Mouse (Mus musculus) c-Kit-positive CD71-positive TER-119-positive erythroid progenitor cells, embryonic 14.5 days (primary cell): ENCODE measurements around the gene 1700020A23Rik.
A peak's percentile ranks its signal among the peaks of the same experiment; 100 is the strongest.

Source experiments
- DNase-seq: peaks from one replicate; pipeline ENCODE4 v3.0.0-alpha.2; 2013; ENCODE audit warnings: low spot score

1700020A23Rik gene

DNA sequence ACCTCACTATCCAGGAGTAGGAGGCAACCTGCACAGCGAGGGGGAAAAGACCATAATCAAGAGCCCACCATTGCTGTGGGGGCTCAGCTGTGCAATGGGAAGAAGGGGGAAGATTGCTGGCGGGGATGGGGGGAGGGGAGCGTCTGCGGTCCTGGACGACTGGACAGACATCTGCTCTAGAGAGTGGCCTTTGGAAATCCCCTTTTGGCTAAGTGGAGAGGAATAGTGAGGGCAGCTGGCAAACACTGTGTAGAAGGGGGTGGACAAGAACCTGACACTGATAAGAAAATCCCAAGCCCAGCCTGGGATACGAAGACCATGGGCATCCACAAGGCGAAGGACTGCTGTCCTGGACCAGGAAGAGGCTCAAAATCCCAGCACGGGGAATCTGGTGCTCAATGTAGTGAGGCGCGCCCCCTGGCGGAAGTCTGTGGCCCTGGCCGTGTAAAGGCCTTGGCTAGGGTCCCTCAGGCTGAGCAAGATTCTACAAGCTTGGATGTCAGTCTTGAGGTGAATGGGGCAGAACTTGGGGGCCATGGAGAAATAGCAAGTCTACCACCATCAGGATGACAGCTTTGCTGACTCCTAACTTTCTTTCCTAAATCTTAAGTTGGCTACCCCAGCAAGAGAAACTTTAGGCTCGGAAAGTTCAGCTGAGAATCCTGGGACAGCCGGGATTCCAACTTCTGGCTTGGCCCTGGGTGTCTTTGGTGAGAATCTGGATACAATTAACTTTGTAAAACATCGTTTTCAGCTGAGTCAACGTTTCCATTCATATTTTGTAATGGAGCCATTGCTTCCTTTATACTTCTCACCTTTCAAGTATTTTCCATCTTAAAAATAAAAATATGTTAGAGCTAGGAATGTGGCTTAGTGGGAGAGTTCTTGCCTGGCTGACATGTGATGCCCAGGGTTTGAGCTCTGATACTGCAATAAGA is 6.8 kb downstream of the 1700020A23Rik start:
- DNase-seq, result peak; percentile 49

DNA sequence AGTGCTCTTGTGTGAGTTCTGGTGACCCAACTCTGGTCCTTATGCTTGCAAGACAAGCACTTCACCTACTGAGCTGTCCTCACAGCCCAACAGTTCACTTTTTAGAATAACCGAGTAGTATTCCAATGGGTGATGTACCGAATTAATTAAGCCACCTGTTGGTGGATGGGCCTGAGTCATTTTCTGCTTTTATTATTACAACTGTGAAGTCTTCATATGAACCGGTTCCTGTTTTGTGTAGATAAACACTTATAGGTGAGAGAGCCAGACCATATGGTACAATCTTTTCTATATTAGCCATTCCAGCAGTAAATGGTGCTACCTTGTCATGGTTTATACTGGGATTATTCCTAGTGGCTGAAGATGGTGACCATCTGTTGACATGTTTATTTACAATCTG is 7.7 kb downstream of the 1700020A23Rik start:
- no peak for DNase-seq

DNA sequence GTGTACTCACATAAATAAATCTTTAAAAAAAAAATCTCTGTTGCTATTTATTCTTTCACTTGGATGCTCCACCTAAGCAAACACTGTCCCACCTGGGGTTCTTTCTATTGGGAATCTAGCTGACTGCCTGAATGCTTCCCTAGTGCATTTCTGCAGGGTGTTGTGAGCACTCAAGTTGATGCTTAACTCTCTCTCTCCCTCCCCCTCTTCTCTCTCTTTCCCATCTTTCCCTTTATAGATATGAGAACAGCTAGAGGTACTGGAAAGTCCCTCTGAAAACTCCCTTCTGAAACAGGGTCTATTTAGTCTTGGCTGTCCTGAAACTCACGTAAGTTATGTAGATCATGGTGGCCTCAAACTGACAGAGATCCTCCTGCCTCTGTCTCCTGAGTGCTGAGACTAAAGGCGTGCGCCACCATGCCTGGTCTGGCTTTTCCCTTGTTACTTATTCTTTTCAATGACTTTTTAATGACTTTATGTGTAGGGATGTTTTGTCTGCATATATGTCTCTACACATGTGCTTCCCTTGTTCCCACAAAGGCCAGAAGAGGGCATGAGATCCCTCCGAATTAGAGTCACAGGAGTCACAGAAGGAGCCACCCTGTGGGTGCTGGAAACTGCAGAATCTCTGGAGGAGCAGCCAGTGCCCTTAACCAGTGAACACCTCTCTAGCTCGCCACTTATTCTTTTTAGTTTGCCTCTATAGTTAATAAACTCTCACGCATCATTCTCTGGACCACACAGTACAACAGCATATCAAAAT is 9.2 kb downstream of the 1700020A23Rik start:
- no peak for DNase-seq

DNA sequence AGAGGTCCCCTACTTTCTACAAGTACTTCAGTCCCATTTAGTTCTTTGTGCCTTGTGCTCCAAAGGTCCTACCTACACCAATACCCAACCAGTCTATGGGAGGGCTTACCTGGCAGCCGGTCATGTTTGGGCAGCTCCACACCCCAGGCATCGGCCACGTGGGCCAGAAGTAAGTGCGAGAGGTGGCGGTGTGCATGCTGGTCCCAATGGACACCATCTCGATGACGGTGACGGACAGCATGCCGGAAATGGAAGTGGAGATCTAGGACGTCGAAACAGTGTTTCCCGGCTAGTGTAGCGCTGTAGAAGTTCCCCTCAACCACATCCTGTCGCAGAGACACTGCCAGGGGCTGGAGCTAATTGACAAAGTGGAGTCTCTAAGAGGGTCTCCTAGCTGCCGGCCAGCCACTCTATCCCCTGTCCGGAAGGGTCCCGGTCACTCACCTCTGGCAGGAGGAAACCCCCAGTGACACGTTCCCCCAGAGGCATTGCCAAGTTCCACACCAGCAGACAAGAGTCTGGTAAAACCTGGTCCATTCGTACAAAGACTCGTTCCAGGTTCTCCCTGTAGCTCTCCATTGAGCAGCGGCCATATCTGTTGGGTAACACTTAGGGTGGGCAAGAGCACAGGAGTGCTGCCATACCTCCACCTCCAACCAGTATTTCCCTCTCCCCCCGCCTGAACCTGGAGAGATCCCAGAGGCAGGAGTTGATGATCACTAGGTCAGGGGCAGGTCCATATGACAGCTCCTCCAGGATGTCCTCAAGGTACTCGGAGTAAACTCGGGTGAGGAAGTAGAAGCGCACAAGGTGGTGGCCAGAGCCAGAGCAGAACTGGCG is 16.9 kb downstream of the 1700020A23Rik start:
- DNase-seq, result no peak

DNA sequence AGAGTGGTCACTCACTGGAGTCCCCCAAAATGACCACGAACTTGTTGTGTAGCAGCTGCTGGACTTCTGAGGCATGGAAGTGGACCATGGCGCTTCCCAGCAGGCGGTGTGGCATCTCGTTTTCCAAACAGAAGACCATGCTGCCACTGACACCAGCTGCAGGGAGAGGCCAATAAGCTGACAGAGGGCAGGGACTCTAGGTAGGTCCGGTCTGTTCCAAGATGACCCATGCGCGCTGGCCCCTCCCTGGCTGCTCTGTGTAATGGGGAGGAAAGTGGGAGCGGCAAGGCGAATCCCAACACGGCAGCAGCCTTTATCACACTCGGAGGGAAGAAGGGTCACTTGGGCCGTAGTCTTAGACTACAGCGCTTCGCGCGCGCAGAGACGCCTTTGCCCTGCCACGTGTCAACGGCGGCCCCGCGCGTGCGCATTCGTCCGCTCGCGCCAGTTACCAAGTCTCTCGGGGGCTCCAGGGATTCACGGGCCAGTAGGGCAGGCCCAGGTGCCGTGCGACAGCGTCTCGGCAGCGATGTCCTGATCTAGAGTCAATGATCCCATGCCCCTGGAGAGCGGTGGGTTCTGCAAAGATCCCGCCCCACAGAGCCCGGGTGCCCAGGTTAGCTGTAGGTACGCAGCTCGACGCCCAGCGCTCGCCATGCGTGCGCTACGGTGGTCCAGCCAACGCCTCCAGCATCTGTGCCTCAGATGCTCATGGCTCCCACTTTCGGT is 18.5 kb downstream of the 1700020A23Rik start:
- peak; percentile 58 for DNase-seq

DNA sequence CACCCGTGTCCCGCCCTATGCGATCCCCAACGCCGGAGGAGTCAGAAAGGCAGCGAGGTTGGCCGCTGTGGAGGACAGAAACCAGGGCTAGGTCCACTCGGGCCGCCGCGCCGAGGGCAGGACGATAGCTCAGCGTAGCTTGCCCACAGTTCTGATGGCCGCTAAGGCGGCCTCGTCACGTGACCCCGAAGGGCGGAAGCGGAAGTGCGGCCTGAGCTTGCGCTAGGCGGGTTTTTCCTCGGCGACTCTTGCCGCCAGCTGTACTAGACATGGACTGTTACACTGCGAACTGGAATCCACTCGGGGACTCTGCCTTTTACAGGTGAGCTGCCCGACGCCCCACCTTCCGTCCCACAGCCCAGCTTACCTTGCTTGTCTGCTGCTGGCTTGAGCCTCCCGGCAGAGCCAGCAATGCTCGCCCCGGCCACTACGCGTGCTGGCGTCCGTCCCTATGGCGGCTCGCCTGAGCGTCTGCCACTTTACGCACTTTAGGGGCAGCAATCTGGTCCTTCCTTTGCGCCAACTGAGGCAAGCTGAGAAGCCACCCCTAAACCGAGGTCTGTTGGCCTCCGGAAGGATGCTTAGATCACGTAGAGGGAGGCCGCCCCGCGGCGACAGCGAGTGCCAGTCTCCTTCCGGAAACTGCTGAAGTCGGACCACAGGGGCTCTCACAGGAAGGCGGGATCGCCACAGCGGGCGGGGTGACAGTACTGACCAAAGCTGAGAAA is 19.2 kb downstream of the 1700020A23Rik start, which contains the start of the genes Vps16 and Pced1a:
Gene Vps16 (plus strand): TSS at position 214 of the 728 bp plus-strand sequence.
Gene Pced1a (minus strand): TSS at position 576 of the 728 bp plus-strand sequence.
- DNase-seq, result peak; percentile 84

DNA sequence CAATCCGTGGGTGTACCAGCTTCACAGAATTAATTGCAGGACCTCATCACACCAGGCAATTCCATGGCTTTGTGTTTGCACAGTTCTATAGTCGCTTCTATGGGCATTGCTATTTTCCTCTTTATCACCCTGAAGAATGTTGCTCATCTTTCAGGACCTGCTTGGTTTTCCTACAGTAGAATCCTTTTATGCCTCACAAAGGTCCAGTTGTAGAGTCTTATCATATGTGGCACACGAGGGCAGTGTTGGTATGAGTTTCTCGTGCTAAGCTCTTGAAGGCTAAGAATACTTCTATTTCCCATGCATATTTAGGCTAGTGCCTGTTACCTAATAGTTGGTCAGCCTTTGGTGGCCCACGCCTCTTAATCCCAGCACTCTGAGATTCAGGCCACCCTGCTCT is 20.1 kb downstream of the 1700020A23Rik start:
- DNase-seq, result no peak

DNA sequence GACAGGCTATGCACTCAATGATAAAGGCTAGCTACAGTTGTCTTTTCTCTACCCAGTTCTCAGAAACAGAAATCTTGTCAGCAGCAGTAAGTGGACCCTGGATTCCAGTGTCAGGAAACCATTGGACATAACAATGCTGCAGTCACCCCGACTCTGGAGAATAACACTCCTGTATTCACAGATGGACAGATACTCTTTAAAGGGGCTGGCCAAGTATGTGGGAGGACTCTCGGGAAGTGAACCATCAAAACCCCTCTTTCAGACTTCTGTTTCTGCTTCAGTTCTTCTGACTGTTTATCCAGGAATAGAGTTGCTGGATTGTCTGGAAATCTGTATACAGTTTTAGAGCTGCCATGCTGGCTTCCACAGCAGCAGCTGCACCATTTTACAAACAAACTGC is 24.8 kb downstream of the 1700020A23Rik start:
- no peak for DNase-seq

DNA sequence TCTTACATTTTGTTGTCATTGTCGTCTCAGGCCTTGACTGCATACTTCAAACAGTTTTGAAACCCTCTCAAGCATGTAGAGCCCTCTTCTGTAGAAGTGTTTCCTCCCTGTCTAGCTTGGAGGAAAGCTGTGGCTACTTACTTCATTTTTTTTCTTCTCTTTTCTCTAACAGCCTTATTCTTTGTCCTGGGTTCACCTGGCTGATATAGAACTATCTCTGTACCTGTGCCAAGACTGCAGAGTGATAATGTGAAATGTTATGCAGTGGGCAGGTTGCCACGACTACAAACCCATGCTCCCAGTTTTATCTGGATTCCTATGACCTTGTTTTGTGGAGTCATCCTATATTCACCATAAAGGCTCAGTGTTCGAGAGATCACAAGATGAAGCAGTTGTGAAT is 25.4 kb downstream of the 1700020A23Rik start:
- DNase-seq, result no peak

DNA sequence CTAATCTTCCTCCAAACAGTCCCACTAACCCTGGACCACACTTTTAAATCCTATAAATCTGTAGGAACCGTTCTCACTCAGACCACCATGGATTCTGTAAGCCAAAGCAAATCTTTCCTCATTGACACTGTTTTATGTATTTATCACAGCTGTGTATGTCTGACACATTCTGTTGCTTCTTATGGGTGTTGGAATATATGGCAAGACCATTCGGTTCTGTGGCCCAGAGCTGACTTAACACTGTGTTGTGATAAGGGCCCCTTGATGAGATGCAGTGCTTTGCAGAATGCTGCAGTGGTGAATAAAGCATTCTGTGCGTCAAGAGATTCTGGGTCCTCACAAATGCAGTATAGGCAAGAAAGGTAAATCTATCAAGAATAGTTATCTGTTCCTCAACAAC is 27.1 kb downstream of the 1700020A23Rik start:
- DNase-seq, result no peak

DNA sequence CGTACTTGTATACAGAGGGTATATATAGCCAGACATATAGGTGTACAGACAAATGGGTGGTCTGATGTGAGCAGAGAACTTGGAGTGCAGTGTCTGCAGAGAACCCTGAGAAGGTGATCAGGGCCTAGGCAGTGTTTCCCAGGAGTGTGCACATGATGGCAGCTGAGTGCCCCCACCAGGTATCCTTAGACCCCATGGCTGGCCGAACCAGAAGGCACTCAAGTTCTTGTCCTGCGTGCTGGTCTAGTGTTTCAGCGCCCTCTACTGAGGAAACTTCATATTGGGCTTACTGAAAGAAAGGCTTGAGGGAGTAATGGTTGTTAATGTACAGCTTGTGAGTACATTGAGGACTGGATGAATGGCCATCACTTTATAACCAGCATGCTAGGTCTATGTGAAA is 28.1 kb downstream of the 1700020A23Rik start:
- peak; percentile 64 for DNase-seq

DNA sequence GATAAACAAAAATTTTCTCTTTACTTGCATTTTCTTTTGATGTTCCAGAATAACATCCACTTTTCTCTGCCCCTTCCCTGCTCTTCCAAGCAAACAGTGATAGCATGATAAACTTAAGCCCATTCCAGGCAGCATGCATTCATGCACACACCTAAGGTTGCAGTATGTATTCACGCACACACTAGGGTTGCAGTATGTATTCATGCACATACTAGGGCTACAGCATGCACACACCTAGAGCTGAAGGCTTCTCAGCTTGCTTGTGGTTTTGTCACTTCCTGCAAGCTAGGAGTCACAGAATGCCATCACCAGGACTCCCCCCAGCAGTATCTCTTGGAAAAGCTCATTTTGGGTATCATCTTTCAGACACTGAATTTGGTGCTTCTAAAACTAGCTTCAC is 31.7 kb downstream of the 1700020A23Rik start:
- DNase-seq, result no peak

DNA sequence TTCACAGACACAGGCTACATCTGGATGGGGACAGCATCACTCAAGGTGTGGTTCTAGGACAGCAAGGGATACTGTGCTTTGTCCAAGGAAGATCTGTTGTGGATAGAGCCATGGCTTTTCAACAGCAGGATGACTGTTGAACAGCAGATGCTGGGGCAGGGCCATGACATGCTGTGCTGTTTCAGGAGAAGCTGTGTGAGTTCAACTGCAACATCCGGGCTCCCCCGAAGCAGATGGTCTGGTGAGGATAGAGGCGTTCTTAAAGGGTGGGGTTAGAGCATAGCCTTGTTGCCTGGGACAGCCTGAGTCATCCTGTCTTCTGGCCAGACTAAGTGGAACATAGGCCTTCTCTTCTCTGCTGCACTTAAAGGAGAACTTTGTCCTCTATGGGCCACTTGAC is 33.8 kb downstream of the 1700020A23Rik start:
- no peak for DNase-seq

DNA sequence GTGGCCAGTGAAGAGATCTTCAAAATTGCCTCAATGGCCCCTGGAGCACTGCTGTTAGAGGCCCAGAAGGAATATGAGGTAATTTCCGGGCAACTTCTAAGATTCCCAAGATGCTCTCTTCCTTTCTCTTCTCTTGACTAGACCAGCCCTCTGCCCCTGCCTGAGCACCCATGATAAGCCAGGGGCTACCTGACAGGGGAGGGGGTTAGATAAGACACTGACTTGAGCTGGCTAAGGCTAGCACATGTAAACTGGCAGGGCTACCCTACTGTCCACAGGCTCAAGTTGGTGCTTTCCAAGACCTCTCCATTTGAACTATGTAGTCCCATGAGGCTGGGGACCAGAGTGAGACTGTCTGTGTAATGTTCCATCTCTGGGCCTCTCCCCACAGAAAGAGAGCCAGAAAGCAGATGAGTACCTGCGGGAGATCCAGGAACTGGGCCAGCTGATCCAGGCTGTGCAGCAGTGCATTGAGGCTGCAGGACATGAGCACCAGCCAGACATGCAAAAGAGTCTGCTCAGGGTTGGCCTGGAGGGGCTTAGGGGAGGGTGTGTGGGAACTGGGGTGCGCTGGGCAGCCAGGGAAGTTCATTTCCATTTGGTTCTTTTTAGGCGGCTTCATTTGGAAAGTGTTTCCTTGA is 34.9 kb downstream of the 1700020A23Rik start:
- no peak for DNase-seq

DNA sequence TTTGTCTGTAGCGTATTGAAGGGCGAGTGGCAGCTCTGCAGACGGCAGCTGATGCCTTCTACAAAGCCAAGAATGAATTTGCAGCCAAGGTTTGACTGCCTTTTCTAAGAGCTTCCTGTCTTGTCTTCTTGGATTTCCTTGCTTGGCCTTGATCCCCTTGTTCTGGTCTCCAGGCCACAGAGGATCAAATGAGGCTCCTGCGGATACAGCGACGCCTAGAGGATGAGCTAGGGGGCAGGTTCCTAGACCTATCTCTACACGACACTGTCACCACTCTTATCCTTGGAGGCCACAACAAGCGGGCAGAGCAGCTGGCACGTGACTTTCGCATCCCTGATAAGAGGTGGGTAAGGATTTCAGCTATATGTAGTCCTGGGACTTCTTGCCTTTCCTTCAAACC is 37.1 kb downstream of the 1700020A23Rik start:
- DNase-seq, result peak; percentile 64

DNA sequence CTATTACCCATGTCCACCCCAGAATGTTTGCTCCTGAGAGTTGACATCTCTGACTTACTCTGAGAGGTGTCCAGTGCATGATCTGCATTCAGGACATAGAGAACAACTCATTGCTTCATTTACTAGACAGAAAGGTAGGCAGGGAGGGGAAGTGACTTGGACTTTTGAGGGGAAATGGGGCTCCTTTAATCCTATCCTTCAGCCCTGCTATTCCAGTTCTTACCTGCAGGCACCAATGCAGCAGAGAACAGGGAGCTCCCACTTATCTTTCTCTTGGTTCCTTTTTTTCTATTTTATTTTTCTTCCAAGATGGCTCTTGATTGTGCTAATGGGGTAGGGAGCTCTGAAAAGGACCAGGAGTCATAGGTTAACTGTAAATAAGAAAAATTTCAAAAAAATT is 43.4 kb downstream of the 1700020A23Rik start:
- no peak for DNase-seq

DNA sequence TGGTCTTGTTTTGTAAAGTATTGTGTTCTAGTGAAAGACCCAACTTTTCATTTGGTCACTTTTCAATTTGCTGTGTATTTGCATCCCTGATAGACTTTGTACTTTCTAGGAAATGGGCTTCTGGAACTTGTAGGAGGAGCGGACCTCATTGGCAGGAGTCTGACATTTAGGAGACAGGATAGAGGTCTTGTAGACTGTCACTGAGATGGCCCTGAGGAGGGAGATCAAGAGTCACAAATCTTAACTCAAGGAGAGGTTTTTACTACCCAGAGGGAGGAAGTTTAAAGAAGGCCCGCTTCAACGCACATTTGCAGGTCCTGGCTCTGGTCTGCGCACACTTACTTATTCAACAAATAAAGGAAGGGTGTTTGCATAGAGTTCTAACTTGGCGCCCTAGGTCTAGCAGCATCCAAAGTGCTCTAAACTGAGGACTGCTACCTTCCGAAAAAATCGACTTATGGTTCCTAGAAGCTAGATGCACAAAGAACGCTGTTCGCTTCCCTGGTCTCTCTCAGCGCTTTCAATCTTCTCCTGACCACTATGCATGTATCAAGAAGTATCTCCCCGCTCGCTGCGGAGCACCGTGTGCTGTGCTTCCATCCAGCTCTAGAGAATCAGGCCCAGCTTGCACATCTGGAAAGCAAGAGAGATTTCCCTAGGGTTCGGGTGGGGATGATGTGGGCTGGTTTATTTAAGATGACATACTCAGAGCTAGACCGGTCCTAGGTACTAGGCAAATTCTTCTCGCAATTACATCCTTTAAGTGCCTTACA is 44.1 kb downstream of the 1700020A23Rik start:
- DNase-seq, result no peak

DNA sequence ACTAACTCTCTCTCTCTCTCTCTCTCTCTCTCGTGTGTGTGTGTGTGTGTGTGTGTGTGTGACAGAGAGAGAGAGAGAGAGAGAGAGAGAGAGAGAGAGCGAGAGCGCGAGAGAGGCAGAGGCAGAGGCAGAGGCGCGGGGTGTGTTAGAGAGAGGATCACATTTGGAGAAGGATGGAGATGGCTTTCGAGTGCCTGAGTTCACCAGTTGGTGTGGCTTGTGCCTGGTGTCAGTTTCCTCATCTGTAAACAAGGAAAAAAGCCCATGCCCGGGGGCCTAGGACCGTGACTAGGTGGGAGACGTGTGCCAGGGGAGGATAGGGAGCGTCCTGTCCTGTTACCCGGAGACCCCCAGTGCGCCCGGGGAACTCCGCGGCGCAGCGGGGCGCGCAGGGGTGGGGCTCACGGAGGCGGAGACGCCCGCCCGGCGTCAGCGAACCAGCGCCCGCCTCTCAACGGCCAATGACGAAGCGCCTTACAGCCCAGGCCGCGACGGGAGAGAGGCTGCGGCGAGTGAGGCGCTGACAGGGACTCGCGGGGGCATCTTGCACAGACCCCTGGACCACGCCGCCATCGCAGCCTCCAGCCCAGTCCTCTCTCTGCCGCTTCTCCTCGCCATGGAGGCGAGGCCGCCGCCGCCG is 44.9 kb downstream of the 1700020A23Rik start, which contains the start of gene Ptpra:
Gene Ptpra (plus strand): TSS at position 485 of the 640 bp plus-strand sequence.
- peak; percentile 82 for DNase-seq

DNA sequence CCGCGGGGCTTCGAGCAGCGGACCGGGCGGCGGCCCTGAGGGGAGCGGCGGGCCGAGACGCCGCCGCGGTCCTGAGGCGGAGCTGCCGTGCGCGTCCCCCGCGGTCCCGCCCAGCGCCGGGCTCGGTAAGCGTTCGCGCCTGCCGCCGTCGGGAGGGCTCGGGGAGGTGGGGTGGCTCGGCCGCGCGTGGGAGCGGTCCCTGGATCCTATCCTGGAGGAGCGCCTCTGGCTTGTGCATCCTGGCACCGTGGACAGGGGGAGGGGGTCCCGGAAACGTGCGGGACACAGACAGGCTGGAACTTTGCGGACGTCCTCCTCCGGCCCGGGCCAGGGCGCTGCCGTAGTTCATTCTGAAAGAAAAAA is 45.4 kb downstream of the 1700020A23Rik start:
- peak; percentile 52 for DNase-seq
